Mouse (Mus musculus) urinary bladder, adult 18-20 months (tissue): ENCODE measurements around the gene Psen2.

Experiments used
- DNase-seq, 2 experiments: peaks; one replicate each; pipeline ENCODE4 v3.0.0; 2022; ENCODE audit warnings: low spot score in 2 of 2, mixed read lengths in 2 of 2

Gene Psen2

DNA sequence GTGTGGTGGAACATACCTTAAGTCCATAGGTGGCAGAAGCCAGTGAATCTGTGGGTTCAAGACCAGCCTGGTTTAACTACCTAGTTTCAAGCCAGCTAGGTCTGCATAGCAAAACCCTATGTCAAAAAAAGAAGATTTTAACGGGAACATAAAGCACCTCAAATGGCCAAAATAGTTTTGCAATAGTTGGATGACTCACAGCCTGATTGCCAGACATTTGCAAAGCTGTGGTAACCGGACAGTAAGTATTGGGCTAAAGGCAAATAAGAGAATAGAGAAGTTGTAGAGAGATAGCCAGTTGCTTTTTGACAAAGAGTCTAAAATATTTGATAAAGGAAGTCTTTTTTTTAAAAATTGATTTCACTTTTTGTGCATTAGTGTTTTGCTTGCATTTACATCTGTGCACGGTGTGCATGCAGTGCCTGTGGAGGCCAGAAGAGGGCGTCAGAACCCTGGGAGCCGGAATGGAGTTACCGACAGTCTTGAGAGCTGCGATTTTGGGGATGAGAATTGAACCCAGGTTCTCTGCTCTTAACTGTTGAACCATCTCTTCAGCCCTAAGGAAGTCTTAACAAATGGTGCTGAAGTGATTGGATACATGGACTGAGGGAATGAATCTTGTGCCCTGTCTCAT, at the start of gene Psen2:
Gene Psen2, minus strand, starts transcription at position 75 of the 634 bp plus-strand sequence.
- peak in 1 of 2 experiments; percentile 29 for DNase-seq

DNA sequence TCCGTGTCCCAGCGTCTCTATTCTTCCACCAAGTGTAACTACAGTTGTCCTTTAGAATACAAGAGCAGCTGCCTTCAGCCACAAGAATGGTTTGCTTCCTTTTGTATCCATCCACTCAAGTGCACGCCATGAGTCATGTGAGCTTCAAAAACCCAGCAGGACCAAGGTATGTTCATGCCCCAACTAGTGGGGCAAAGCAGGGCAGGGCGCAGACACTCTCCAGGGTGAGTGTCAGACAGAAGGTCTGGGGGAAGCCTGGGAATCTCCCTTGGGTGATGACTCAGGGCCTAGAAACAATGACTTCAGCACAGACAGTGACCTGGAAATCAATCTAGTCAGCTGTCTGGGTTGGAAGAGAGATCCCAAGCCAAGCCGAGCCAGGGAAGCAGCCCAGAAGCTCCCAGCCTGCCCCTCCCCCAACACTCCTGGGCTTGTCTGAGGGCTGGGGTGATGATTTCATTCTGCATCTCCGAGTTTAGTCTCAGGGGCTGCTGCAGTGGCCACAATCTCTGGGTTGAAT, 49.6 kb upstream of the Psen2 start:
- DNase-seq, result no peak

DNA sequence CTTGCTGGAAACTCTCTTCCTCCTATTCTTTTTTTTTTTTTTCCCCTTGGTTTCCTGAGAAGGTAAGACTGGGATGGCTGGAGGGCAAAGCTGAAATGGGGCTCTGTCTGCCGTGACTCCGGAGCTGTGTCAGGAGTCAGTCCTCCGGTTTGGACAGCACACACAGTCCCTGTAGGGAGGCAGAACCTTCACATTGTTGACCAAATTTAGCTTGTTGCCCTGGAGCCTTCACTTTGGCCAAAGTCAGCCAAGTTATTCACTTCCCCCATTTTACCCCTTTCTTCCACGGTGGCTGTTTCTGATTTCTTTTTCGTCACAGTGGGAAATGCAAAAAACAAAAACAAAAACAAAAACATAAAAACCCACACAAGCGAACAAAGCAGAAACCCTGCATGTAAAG, 49.0 kb upstream of the Psen2 start:
- no peak for DNase-seq

DNA sequence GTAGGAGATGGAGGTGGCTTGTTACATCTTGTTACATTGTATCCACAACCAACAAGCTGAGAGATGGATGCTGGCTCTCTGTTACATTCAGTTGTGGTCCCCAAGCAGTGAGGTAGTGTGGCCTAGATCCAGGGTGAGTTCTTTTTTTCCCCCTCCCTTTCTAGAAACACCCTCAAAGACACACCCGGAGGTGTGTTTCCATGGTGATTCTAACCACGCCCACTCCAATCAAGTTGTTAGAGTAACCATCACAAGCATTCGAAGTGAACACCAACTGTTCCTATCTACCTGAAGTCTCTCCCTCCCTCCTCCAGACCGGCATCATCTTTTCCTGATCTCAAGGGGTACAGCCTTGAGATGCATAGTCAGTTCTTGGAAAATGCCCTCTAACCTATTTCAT, 45.7 kb upstream of the Psen2 start:
- no peak for DNase-seq

DNA sequence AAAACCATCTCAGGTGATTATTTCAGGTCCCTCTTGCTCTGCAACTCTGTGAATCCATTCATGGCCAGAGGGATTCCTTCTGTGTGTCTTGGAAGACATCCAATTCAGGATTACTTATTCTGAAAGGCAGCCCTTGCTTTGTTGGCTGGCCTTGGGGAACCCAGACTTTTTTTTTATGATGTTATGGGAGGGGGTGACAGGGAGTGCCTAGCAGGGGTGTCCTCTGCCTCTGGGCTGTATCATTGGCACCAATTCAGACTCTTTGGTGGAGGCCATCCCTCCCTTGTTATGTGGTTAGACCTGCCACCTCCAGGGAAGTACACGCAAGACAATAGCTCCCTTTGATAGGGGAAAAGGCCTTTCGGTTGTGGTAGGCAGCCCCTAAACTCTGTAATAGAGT, 44.4 kb upstream of the Psen2 start:
- no peak for DNase-seq

DNA sequence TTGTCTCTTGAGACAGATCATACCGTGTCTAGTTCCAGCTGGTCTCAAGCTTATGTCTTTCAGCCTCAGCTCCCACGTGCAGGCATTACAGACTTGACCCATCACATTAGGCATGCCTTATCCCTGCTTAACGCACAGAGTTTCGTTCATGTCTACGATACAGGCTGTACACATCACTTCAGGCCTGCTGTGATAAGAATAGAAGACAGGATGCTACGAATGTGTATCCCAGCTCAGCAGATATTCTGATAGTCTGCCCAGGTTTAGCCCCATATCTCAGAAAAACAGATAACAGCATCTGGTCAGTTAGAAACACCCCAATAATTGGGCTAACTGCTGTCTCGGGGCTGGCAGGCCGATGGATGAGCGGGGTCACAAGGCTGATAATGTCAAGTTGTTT, 43.7 kb upstream of the Psen2 start:
- DNase-seq, result no peak

DNA sequence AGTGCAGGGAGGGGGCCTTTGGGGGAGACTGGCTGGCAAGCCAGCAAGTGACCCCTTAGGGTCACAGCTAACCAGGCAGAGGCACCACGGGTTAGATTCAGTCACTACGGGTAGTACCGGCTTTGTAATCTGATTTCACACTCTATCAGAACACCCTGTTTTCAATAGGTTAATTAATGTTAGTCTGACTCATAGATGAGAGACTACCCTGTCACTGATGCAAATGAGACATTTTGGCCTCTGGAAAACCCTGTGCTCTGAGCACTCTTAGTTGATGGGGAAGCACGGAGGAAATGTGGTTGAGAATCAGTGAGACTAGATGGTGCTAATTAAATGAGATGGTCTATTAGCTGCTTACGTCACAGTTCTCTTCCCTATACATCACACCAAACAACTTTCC, 40.4 kb upstream of the Psen2 start:
- DNase-seq, result no peak

DNA sequence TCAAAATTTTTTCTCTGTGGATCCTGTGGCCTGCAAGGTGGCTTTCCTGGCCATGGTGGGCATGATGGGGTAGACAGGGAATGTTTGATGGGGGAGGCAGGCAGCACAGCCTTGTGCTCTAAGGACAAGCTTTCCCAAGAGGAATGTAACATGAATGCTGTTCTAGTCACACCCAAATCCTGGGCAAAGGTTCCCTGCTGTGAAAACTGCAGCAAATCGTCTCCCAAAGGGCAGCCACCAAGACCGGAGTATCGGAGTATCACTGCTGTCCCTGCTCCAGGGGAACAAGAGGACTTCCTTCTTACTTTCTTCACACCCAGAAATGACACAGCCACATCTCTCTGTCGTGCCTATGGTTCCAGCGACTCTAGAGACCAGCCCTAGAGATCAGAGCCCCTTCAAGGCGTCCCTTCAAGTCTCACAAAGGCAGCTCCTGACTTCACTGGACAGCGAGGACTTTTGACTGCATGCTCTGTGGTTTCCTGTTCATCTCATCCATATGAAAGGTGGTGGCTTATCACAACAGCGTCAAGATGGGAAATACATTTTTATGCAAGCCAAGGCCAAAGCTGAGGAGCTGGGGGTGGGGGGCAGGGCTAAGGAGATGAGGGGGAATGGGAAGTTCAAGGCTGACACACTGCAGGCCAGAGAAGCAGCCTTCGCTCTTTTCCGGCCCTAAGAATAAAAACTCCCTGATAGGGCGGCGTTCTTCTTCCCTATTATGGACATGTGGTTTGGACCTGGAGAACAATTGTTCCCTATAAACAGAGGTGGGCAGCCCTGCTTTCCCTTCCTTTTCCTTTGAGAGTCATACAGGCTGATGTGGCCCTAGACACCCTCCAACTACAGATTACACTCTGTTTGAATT, 39.2 kb upstream of the Psen2 start:
- no peak for DNase-seq

DNA sequence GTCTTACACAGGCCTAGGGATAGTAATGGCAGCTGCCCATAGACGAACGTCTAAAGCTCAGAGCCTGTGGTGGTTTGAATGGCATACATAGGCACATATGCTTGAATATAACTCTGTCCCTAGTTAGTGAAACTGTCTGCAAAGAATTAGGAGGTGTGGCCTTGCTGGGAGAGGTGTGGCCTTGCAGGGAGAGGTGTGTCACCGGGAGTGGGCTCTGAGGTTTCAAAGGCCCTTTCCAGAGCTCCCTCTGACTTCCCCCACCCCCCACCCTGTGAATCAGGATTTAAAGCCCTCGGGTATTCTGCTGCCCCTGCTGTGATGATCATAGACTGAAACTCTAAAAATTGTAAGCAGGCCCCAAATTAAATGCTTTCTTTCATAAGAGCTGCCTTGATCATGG, 37.8 kb upstream of the Psen2 start:
- DNase-seq, result no peak

DNA sequence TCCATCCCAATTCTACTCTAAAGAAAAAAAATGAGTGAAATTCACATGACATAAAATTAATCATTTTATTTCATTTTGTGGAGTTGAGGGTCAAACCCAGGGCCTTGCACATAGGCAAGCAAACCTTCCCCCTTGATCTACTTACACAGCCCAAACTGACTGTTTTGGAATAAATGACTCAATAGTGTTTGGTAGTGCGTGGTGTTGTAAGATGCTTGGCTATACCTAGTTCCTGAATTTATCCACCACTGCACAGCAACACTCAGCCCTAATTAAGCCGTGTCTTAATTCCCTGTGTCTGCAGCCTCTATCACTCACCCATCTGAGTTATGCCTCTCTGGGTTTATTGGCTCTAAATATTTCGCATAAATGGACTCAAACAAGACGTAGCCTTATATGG, 37.1 kb upstream of the Psen2 start:
- no peak for DNase-seq

DNA sequence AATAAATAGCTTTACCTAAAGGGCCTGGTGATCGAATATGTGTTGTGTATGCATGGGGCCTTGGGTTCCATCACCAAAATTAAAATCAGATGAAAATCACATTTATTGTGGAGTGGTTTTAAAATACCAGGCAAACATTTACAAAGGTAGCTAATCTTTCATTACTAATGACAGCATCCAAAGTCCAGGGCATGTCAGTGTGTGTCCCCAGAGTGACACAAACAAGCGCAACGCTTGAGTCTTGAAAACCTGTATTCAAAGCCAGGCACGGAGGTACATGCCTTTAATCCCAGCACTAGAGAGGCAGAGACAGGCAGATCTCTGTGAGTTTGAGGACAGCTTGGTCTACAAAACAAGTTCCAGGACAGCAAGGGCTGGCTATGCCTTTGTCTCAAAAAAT, 36.5 kb upstream of the Psen2 start:
- DNase-seq, result no peak

DNA sequence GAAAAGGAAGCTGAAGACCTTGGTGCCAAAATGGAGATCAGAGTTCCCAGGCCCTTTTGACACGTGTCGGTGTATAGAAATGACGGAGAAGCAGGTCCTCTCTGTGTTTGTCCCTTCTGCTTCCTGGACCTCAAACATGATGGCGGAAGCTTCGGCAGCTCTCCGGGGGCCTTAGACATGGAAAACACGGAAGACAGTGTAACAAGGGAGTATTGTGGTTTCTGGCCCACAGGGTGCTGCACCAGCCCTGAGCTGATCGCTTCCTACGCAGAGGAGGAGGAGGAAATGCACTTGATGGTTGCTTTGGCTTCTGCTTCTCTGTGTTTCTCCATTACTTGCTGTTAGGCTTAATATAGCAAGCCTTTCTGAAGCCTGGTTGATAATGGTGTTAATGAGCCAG, 32.9 kb upstream of the Psen2 start:
- DNase-seq, result no peak

DNA sequence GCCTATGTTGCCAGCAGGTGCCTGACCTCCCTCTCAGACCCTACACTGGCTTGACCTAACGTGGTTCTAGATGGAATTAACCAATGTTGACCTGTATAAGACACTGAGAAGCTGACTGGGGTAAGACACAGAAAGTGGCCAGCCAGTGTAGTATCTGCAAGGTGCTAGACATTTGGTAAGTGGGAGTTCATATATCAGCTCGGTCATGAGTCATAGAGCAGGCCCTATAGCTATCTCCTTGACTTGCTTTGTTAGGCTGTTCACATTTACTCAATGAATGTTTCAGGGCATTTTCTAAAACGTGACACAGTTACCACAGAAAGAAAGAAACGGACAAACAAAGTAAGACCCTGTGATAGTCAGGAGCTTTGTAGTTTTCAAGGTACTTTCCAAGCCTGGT, 27.1 kb upstream of the Psen2 start:
- DNase-seq, result no peak

DNA sequence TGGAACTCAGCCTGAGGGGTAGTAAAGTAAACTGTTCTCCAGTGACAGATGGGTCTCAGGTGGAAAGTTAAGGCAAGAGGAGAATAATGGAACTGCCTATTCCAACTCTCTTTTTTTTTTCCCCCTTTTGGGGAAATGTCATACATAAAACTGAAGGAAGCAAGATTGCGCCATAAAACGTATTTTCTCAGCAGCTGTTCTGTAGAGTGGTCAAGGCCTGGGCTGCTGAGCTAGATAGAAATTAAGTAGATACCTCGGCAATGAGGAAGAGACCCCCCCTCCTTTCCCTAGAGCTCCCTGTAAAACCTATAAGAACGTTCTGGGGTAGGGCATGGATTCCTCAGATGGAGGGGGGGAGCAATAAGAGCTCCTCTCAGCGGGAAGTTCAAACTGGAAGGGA, 26.6 kb upstream of the Psen2 start:
- DNase-seq, result no peak

DNA sequence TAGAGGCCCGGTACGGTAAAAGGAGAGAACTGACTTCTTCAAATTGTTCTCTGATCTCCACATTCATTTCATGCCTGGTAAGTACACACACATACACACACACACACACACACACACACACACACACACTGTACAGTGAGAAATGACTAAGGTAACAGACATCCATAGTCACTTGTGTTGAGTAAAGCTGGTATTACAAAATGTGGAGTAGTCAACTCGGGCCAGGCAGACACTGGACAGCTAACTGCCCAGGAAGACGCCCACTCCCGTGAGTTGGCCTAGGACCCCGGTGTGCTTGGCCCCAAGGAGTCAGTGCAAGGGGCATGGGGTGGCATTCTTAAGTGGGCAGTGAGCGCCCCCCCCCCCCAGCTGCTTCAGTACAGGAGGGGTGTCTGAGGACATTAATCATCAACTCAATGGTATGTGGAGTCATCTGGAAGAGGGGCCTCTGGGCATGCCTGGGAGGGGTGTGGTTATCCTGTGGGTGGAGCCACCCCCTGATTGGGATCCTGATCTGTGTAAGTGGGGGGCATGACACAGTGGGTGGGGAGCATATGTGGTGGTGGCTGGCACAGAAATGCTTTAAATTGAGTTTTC, 25.7 kb upstream of the Psen2 start:
- no peak for DNase-seq

DNA sequence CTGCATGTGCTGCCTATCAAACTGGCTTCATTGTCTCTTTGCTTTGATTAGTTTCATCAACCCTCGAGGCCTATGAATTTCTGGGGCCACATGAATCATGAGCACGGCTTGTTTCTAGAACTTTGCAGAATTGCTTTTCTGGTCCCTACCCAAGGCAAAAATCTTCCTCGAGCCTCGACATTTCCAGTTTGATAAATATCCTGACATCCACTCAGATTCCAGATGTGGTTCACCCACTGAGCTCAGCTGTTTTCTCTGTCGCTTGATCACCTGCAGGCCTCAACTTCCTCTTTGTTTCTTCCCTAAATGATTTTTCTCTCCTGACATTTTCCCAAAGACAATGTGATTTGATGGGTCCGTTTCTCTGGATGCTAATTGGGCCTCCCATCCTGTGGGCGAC, 25.0 kb upstream of the Psen2 start:
- DNase-seq, result no peak

DNA sequence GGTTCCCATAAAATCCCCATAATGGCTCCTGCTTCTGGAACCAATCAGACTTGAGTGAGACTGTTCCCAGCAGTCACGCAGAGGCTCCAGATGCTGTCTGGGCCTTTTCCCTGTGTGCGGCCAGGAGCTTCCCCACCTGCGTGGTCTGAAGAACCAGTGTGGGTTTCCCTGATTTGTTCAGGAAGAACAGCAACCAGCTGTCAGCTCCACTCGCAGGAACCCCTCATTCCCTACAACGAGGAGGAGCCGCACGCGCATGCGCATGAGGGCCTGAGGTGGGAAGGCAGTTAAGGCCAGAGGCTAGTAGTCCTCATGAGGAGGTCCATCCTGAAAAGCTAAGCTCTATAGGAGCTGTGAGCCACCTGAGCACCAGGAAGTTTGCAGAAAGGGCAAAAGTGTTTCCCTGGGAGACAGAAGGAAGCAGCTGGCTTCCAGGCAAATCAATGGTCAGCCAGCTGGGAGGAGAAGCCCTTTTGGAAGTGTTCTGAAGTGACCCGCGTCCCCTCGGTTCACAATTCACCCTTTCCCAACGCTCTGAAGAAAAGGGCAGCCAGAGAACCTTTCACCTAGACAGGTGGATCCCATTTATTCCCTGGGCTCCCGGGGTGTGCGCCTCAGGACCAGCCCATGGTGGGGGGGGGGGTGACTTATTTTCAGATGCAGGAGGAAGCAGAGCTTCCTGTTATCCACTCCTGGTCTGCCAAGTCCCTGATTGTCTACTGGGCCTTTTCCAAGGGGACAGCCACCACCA, 23.0 kb upstream of the Psen2 start:
- no peak for DNase-seq

DNA sequence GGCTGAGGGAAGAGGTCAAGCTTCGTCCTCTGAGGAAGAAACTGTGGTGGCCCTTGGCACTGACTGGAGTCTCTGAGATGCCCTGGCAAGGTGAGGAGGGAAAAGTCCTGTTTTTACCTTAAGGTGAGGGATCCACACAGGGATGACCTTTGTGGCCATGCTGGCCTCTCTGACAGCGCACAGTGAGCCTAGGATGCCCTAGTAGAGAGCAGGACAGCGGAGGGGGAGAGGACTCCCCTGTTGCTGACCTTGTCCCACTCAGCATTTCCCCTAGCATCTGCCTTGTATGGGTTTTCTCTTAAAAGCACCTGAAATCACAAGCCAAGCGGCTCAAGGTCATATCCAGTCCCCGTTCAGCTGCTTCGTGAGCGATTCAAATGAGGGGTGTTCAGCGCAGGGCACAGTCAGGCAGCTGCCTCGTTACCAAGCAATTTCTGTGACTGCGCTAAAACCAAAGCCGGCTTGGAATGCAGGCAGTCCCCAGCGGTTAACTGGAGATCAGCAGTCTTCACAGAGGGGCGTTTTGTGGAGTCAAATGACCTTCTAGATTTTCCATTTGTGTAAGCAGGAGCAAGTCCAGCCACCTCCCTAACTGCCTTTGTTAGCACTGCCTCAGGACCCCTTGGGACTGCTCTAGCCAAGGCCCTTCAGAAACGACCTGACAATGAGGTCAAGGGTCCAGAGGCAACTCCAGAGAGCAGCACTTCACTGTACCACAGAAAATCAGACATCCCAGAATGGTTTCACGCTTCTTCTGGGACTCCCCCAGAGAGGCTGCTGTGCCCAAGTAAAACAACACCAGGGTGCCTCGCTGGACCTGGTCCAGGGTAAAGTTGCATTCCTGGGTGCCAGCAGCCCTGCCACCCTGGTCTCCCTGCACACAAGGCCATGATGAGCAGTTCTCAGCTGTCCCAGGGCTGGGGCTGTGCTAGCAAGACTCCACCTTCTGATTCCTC, 20.9 kb upstream of the Psen2 start:
- DNase-seq, result no peak

DNA sequence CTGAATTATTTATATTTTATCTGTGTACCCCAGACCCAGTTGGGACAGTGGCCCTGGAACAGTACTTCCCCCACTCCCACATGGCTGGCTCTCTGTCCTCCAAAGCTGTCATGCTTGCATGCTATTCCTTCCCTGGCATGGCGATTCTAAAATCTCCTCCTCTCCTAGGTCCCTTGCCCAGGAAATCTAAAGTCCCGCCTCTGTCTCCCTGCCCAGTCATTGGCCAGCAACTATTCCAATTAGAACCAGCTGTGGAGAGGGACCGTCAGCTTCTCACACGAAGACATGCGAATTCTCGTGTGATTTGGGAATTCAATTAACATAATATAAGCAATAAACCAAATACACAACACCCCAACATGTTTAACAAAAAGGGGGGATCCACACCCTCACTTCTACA, 19.3 kb upstream of the Psen2 start:
- no peak for DNase-seq

DNA sequence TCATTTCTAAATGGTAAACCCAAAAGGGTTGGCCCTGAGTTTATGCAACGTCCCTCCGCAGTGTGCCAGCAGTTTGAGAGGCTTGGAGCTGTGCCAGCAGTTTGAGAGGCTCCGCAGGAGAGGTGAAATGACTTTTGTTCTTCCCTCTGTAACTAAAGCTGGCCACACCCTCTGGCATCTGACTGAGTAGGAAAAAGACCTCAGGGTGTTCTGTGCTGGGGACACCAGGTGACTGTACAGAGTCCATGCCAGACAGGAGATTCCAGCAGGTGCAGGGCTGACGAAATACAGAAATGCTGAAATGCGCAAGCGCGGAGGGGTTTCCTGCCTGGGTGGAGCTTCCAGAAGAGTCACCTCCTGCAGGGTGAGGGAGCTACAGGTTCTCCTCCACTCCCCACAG, 16.4 kb upstream of the Psen2 start:
- peak; percentile 36 to 56 for DNase-seq

DNA sequence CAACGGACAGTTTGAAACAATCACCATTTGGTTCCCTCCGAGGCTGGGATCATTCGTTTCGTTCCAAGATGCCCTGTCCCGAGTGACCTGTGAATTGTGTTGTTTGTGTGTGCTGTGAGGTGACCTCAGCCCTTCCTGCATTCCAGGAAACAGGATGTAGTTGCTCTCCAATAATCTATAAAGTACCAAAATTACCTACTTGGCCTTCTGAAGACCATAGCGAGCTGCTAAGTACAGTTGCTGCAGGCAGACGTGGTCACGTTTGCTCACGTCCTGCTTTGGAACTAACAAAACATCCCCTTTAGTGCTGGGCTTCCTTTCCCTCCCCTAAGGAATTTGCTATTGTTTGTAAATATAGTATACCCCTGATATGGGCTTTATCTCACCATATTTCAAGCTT, 14.3 kb upstream of the Psen2 start:
- DNase-seq, result no peak
